Mouse (Mus musculus) lung, adult 2 months (tissue): Measurements from ENCODE around the gene Trpv4. TPM values are rescaled to one million over a fixed set of nuclear protein-coding genes. Genes with fewer than 3 reads are reported as not detected.

ENCODE experiments used
- DNase-seq: peaks from one replicate; pipeline ENCODE4 v3.0.0; 2022
- H3K4me1 ChIP-seq: fragments of 200-500 bp; 2 replicates; pipeline ENCODE4 v1.6.1; 2011; ENCODE audit warnings: low read length; ENCODE audit not compliant: control insufficient read depth, insufficient read depth
- H3K4me3 ChIP-seq: fragments of 200-500 bp; replicated peaks from 2 replicates; pipeline ENCODE3; 2011; ENCODE audit warnings: low read depth, mild to moderate bottlenecking, control low read depth, low read length; ENCODE audit errors: extremely low read depth
- CTCF ChIP-seq: fragments of 200-500 bp; IDR thresholded peaks from 2 replicates; pipeline ENCODE4 v1.5.1; 2011; ENCODE audit warnings: mild to moderate bottlenecking, low read length, control low read depth; ENCODE audit not compliant: insufficient read depth
- POLR2A ChIP-seq: fragments of 200-500 bp; IDR thresholded peaks from 2 replicates; pipeline ENCODE4 v1.6.1; 2011; ENCODE audit warnings: low read depth, mild to moderate bottlenecking, control low read depth, low read length, borderline replicate concordance; ENCODE audit errors: extremely low read depth
- WGBS: fragments of 180-500 bp; shearing (Covaris S2); methylation state at CpG from one replicate; pipeline ENCODE4 v1.1.7; 2018; 5-methylcytosine and 5-hydroxymethylcytosine counted together
- polyA plus RNA-seq: library from polyadenylated mRNA; depleted of rRNA; stranded (reverse); fragments of >200 nt; gene quantifications from 2 replicates; pipeline ENCODE4 v1.2.3, GENCODE M21; 2012; rRNA removed

Trpv4 gene
- polyA plus RNA-seq, 1 experiment, result 8.8 TPM

DNA sequence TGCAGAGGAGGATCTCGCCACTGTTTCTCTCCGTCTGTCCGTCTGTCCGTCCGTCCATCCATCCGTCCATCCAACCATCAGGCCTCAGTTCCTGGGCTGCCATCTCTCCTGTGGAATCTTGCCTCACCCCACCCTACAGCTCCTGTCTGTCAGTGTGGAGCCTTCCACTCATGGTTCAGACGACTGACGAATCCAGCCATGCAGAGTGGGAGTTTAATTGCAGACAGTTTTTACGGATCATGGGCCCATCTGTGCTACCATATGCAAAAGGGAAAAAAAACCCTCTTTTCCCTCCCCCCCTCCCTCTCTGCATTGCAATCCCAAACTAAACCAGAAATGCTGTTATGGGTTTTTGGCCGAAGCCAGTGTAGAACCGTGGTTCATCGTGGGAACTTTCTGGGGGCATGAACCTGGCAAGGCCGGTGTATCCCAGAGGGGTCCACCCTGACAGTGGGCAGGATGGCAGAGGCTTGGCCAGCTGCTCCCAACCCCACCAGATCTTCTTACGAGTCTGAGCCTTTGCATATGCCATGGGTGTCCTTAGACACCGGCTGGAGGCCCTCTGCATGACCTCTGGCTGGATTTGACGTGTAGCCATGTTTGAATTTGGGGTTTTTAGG lies 82.1 kb downstream of the Trpv4 start:
- DNase-seq, result no peak
- TF ChIP-seq POLR2A (no peak), CTCF (no peak)
- 91% methylated on average over 16 of the region's 16 CpGs for WGBS

DNA sequence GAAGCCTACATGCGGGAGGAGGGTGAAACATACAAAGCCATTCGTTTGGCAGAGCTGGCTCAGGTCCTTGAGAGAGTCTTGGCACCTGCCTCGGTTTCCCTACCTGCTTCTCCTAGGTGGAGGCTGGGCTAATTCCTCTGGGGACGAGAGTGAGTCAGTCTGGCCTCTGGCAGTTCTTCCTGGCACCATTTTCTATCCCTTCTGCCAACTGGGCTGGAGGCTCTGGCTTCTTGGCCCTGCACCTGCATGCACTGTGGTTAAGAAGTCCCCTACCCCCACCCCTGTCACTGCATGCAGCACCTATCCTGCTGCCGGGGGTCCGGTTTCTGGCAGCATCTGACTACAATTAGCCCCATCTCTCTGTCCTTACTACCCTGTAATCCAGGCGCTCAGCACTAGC lies 82.7 kb downstream of the Trpv4 start:
- TF ChIP-seq POLR2A (no peak), CTCF (no peak)
- WGBS, result 72% methylated on average over 7 of the region's 7 CpGs
- Histone ChIP-seq H3K4me3 (no peak overlapping the region), H3K4me1 (0 out of 2 replicates have a peak, but pooled peaks cover 2% of the 10 kb centered on the region)
- DNase-seq, result no peak

More for the DNA sequence above, 82.1 kb downstream of the Trpv4 start:
- Histone ChIP-seq H3K4me3 (no peak overlapping the region), H3K4me1 (0 out of 2 replicates have a peak, but pooled peaks cover 2% of the 10 kb centered on the region)

DNA sequence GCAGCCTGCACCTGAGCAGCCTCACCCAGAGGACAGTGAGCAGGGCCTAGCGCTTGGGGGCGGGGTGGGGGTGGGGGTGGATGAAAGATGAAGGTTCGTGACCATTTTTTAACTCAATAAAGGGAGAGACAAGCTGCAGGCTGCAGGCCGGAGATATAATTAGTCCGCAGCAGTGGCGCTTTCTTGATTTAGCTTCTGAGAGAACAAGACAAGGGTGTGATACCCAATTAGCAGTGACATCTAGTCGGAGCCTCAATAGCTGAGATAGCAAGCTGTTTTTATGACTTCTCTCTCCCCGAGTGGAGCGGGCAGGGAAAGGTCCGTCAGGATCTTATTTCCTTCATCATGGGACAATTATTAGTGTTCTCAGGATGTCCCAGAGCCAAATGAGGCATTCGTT lies 83.2 kb downstream of the Trpv4 start:
- WGBS, result 73% methylated on average over 11 of the region's 11 CpGs
- H3K4me1 ChIP-seq, result peaks cover 5% of the 10 kb centered on the region; the same call in 1 of the 2 replicates
- TF ChIP-seq POLR2A (no peak), CTCF (no peak)
- H3K4me3 ChIP-seq, result no peak overlapping the region
- DNase-seq, result no peak

DNA sequence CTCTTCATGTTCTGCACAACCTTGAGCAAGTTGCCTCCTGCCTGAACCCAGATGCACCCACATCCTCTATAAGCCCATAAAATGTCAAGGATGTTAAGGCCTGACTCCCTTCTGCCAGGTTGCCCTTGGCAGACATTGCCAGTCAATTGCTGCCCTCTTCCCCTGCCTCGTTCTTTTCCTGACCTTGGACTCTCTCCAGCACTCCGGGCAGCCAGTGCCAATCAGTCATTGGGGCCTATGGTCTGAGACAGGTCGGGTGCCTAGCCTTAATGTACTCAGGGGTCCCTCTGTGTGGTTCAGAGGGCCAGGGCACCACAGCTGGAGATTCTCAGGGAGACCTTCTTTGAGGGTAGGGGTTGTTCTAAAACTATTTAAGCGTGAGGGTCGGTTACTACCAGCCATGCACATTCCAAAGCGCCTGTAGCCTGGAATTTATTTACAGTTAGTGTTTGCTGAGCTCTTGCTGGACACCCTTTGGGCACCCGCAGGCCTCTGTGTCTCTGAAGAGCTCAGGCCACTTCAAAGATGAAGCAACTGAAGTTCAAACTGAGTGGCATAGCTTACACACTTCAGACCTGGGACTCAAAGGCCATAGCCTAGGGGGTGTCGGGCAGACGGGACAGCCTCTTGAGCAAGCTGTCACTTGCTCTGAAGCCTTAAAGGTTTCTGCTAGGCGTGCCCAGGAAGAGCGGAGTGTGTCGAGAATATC lies 84.1 kb downstream of the Trpv4 start:
- DNase-seq, result peak; percentile 63
- H3K4me3 ChIP-seq, result no peak overlapping the region
- 43% methylated on average over 12 of the region's 12 CpGs for WGBS
- H3K4me1 ChIP-seq, result peaks cover 5% of the 10 kb centered on the region; the same call in 1 of the 2 replicates
- no peak for TF ChIP-seq POLR2A
- no peak for TF ChIP-seq CTCF

DNA sequence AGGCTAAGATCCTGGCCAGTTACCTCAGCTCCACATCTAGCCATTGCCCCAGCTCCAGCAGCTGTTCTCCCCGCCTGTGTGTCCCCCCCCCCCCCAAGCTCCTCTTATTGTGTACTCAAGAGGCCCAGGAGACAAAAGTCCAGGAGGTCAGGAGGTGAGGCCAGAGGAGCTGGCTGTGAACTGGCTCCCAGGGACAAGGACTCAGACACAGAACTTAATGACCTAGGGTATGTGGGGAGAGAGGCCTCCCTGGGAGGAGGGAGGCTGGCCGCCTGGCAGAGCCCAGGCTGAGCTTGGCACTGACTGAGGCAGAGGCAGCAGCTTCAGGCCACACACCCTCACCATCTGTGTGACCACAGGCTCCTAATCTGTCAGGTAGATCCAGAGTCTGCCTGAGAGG lies 85.2 kb downstream of the Trpv4 start:
- TF ChIP-seq POLR2A, result no peak
- TF ChIP-seq CTCF, result no peak
- H3K4me3 ChIP-seq, result no peak overlapping the region
- DNase-seq, result no peak
- peaks cover 5% of the 10 kb centered on the region; the same call in 1 of the 2 replicates for H3K4me1 ChIP-seq
- WGBS, result 59% methylated on average over 2 of the region's 2 CpGs

Other genes with a start within 250 kb of the Trpv4 start
- 12.8 and 15.7 TPM in 2 replicates for gene Mmab, start 214.4 kb downstream of the Trpv4 start, polyA plus RNA-seq
- gene Mvk, start 214.2 kb downstream of the Trpv4 start, polyA plus RNA-seq, result 44.7 and 52.1 TPM in 2 replicates
- gene Fam222a, start 90.4 kb downstream of the Trpv4 start, polyA plus RNA-seq, result 7.6 and 8.0 TPM in 2 replicates
- gene Gltp, start 32.6 kb upstream of the Trpv4 start, polyA plus RNA-seq, result 222 and 259 TPM in 2 replicates
- gene Tchp, start 49.3 kb upstream of the Trpv4 start, polyA plus RNA-seq, result 12.2 and 17.3 TPM in 2 replicates
- 92.1 and 104 TPM in 2 replicates for gene Ankrd13a, start 116.3 kb upstream of the Trpv4 start, polyA plus RNA-seq
- gene Git2, start 117.1 kb upstream of the Trpv4 start, polyA plus RNA-seq, result 97.6 and 105 TPM in 2 replicates
- 16.7 and 26.0 TPM in 2 replicates for gene 1500011B03Rik, start 165.0 kb upstream of the Trpv4 start, polyA plus RNA-seq
- not detected in 2 replicates for gene 4930519G04Rik, start 195.2 kb upstream of the Trpv4 start, polyA plus RNA-seq
- not detected in 2 replicates for gene Gm9936, start 200.3 kb upstream of the Trpv4 start, polyA plus RNA-seq
- 17.0 and 21.4 TPM in 2 replicates for gene Oasl2, start 238.5 kb upstream of the Trpv4 start, polyA plus RNA-seq